Mouse (Mus musculus): ENCODE measurements around the gene Calcb. TPM values are rescaled to one million over a fixed set of nuclear protein-coding genes. Genes with fewer than 3 reads are reported as not detected.

Gene Calcb
- total RNA-seq, 1 experiment, result 0.80 TPM

- no peak for DNase-seq (ENCODE audit: low read depth, low spot score)
- TF ChIP-seq MAFK (IDR thresholded peaks at IDR 0.05; ENCODE audit: insufficient read depth, low read depth, low read length) (no peak), HCFC1 (IDR thresholded peaks at IDR 0.05; ENCODE audit: borderline replicate concordance, insufficient read depth, low read length) (no peak), ZC3H11A (IDR thresholded peaks at IDR 0.05; ENCODE audit: borderline replicate concordance, low read depth, low read length) (no peak), ZNF384 (IDR thresholded peaks at IDR 0.05; ENCODE audit: low read depth, low read length) (no peak), CHD2 (IDR thresholded peaks at IDR 0.05; ENCODE audit: low read depth, low read length) (no peak)
- H3K36me3 ChIP-seq (ENCODE audit: control insufficient read depth, insufficient read depth, low read length, poor library complexity, severe bottlenecking), result no peaks in the 10 kb centered on the region
- H3K9ac ChIP-seq (ENCODE audit: insufficient read depth, low read depth, low read length, poor library complexity, severe bottlenecking), result no peak overlapping the region
- no peak overlapping the region for H3K4me3 ChIP-seq (ENCODE audit: insufficient read depth in 1 of 2, low read depth in 1 of 2, low read length in 2 of 2, poor library complexity in 1 of 2, severe bottlenecking in 1 of 2)
- H3K9me3 ChIP-seq (ENCODE audit: control insufficient read depth, insufficient read depth, low read depth, low read length), result no peaks in the 10 kb centered on the region
- H3K27ac ChIP-seq (ENCODE audit: insufficient read depth, low read depth, low read length, poor library complexity, severe bottlenecking), result no peak overlapping the region
- H3K4me1 ChIP-seq (ENCODE audit: control insufficient read depth in 2 of 2, insufficient read depth in 2 of 2, low read length in 2 of 2, poor library complexity in 1 of 2), result peaks cover 6 to 17% of the 10 kb centered on the region in 2 experiments; a peak in 3 of 4 replicates
- in situ Hi-C loops (cut with MboI; ENCODE audit: low sequenced_read_pairs in 2 of 2, unreplicated experiment in 2 of 2), result no loop called here
Measured at GRCm38 (mm10) chr7:114747596-114747995, 29.2 kb downstream of the Calcb start.

GRCm38 (mm10) chr7:114748239-114748638 lies 29.8 kb downstream of the Calcb start:
- Histone ChIP-seq H3K36me3 (ENCODE audit: control insufficient read depth, insufficient read depth, low read length, poor library complexity, severe bottlenecking) (no peaks in the 10 kb centered on the region), H3K4me3 (ENCODE audit: insufficient read depth in 1 of 2, low read depth in 1 of 2, low read length in 2 of 2, poor library complexity in 1 of 2, severe bottlenecking in 1 of 2) (no peak overlapping the region), H3K9ac (ENCODE audit: insufficient read depth, low read depth, low read length, poor library complexity, severe bottlenecking) (no peak overlapping the region), H3K9me3 (ENCODE audit: control insufficient read depth, insufficient read depth, low read depth, low read length) (no peaks in the 10 kb centered on the region), H3K27ac (ENCODE audit: insufficient read depth, low read depth, low read length, poor library complexity, severe bottlenecking) (no peak overlapping the region), H3K4me1 (ENCODE audit: control insufficient read depth in 2 of 2, insufficient read depth in 2 of 2, low read length in 2 of 2, poor library complexity in 1 of 2) (peaks cover 6 to 11% of the 10 kb centered on the region in 2 experiments; a peak in 3 of 4 replicates)
- in situ Hi-C loops (cut with MboI; ENCODE audit: low sequenced_read_pairs in 2 of 2, unreplicated experiment in 2 of 2), result no loop called here
- no peak for DNase-seq (ENCODE audit: low read depth, low spot score)
- no peak for TF ChIP-seq ZNF384 (IDR thresholded peaks at IDR 0.05; ENCODE audit: low read depth, low read length)
- no peak for TF ChIP-seq MAFK (IDR thresholded peaks at IDR 0.05; ENCODE audit: insufficient read depth, low read depth, low read length)
- TF ChIP-seq HCFC1 (IDR thresholded peaks at IDR 0.05; ENCODE audit: borderline replicate concordance, insufficient read depth, low read length), result no peak
- TF ChIP-seq ZC3H11A (IDR thresholded peaks at IDR 0.05; ENCODE audit: borderline replicate concordance, low read depth, low read length), result no peak
- TF ChIP-seq CHD2 (IDR thresholded peaks at IDR 0.05; ENCODE audit: low read depth, low read length), result no peak

GRCm38 (mm10) chr7:114753471-114753870 lies 35.0 kb downstream of the Calcb start:
- TF ChIP-seq MAFK (IDR thresholded peaks at IDR 0.05; ENCODE audit: insufficient read depth, low read depth, low read length) (no peak), HCFC1 (IDR thresholded peaks at IDR 0.05; ENCODE audit: borderline replicate concordance, insufficient read depth, low read length) (no peak), ZNF384 (IDR thresholded peaks at IDR 0.05; ENCODE audit: low read depth, low read length) (no peak), CHD2 (IDR thresholded peaks at IDR 0.05; ENCODE audit: low read depth, low read length) (no peak), ZC3H11A (IDR thresholded peaks at IDR 0.05; ENCODE audit: borderline replicate concordance, low read depth, low read length) (no peak)
- H3K27ac ChIP-seq (ENCODE audit: insufficient read depth, low read depth, low read length, poor library complexity, severe bottlenecking), result no peak overlapping the region
- in situ Hi-C loops (cut with MboI; ENCODE audit: low sequenced_read_pairs in 2 of 2, unreplicated experiment in 2 of 2), result no loop called here
- H3K36me3 ChIP-seq (ENCODE audit: control insufficient read depth, insufficient read depth, low read length, poor library complexity, severe bottlenecking), result no peaks in the 10 kb centered on the region
- no peak overlapping the region for H3K4me3 ChIP-seq (ENCODE audit: insufficient read depth in 1 of 2, low read depth in 1 of 2, low read length in 2 of 2, poor library complexity in 1 of 2, severe bottlenecking in 1 of 2)
- DNase-seq (ENCODE audit: low read depth, low spot score), result no peak
- H3K9me3 ChIP-seq (ENCODE audit: control insufficient read depth, insufficient read depth, low read depth, low read length), result no peaks in the 10 kb centered on the region
- no peaks in the 10 kb centered on the region; a peak in 1 of 4 replicates for H3K4me1 ChIP-seq (ENCODE audit: control insufficient read depth in 2 of 2, insufficient read depth in 2 of 2, low read length in 2 of 2, poor library complexity in 1 of 2)
- no peak overlapping the region for H3K9ac ChIP-seq (ENCODE audit: insufficient read depth, low read depth, low read length, poor library complexity, severe bottlenecking)

DNA sequence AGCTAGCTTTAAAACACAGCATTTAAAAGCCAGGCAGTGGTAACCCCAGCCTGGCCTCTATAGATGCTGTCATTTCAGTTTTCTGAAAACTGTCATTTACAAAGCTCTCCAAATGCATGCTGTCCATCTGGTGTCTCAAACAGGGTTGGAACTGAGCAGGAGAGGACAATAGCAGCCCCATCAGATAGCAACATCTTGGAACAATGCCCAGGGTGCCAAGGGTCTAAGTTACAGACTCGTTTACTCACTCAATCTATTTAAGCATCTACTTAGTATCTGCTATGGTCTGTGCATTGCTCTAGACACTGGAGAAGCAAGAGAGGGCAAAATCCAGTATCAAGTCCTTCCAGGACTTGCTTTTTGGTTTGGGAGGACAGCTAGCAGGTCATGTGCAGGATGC lies 35.8 kb downstream of the Calcb start:
- TF ChIP-seq HCFC1 (IDR thresholded peaks at IDR 0.05; ENCODE audit: borderline replicate concordance, insufficient read depth, low read length) (no peak), ZC3H11A (IDR thresholded peaks at IDR 0.05; ENCODE audit: borderline replicate concordance, low read depth, low read length) (no peak), MAFK (IDR thresholded peaks at IDR 0.05; ENCODE audit: insufficient read depth, low read depth, low read length) (no peak), CHD2 (IDR thresholded peaks at IDR 0.05; ENCODE audit: low read depth, low read length) (no peak), ZNF384 (IDR thresholded peaks at IDR 0.05; ENCODE audit: low read depth, low read length) (no peak)
- H3K9me3 ChIP-seq (ENCODE audit: control insufficient read depth, insufficient read depth, low read depth, low read length), result no peaks in the 10 kb centered on the region
- in situ Hi-C loops (cut with MboI; ENCODE audit: low sequenced_read_pairs in 2 of 2, unreplicated experiment in 2 of 2), result no loop called here
- no peak for DNase-seq (ENCODE audit: low read depth, low spot score)
- H3K27ac ChIP-seq (ENCODE audit: insufficient read depth, low read depth, low read length, poor library complexity, severe bottlenecking), result no peak overlapping the region
- no peaks in the 10 kb centered on the region; a peak in 1 of 4 replicates for H3K4me1 ChIP-seq (ENCODE audit: control insufficient read depth in 2 of 2, insufficient read depth in 2 of 2, low read length in 2 of 2, poor library complexity in 1 of 2)
- H3K36me3 ChIP-seq (ENCODE audit: control insufficient read depth, insufficient read depth, low read length, poor library complexity, severe bottlenecking), result no peaks in the 10 kb centered on the region
- H3K9ac ChIP-seq (ENCODE audit: insufficient read depth, low read depth, low read length, poor library complexity, severe bottlenecking), result no peak overlapping the region
- no peak overlapping the region for H3K4me3 ChIP-seq (ENCODE audit: insufficient read depth in 1 of 2, low read depth in 1 of 2, low read length in 2 of 2, poor library complexity in 1 of 2, severe bottlenecking in 1 of 2)

DNA sequence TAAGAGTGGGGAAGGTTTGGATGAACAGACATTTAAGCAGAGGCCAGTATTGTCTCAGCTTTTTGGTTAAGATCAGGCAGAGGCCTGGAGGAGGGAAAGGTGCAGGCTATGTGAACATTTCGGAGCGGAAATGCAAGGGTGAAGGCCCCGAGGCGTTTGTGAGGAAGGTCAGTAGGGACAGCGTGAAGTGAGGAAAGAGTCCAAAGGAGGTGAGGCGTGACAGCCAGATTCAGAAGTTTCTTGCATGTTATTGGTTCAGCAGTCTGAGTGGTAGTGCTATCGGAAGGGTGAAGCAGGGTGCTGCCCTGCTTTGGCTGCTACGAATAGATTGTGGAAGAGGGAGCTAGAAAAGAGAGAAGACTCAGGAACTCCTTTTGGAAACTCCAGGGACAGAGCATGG lies 36.2 kb downstream of the Calcb start:
- Histone ChIP-seq H3K27ac (ENCODE audit: insufficient read depth, low read depth, low read length, poor library complexity, severe bottlenecking) (no peak overlapping the region), H3K4me3 (ENCODE audit: insufficient read depth in 1 of 2, low read depth in 1 of 2, low read length in 2 of 2, poor library complexity in 1 of 2, severe bottlenecking in 1 of 2) (no peak overlapping the region), H3K4me1 (ENCODE audit: control insufficient read depth in 2 of 2, insufficient read depth in 2 of 2, low read length in 2 of 2, poor library complexity in 1 of 2) (no peaks in the 10 kb centered on the region; a peak in 1 of 4 replicates), H3K9ac (ENCODE audit: insufficient read depth, low read depth, low read length, poor library complexity, severe bottlenecking) (no peak overlapping the region), H3K9me3 (ENCODE audit: control insufficient read depth, insufficient read depth, low read depth, low read length) (no peaks in the 10 kb centered on the region), H3K36me3 (ENCODE audit: control insufficient read depth, insufficient read depth, low read length, poor library complexity, severe bottlenecking) (no peaks in the 10 kb centered on the region)
- TF ChIP-seq CHD2 (IDR thresholded peaks at IDR 0.05; ENCODE audit: low read depth, low read length), result no peak
- no peak for TF ChIP-seq ZC3H11A (IDR thresholded peaks at IDR 0.05; ENCODE audit: borderline replicate concordance, low read depth, low read length)
- TF ChIP-seq ZNF384 (IDR thresholded peaks at IDR 0.05; ENCODE audit: low read depth, low read length), result no peak
- TF ChIP-seq HCFC1 (IDR thresholded peaks at IDR 0.05; ENCODE audit: borderline replicate concordance, insufficient read depth, low read length), result no peak
- no peak for TF ChIP-seq MAFK (IDR thresholded peaks at IDR 0.05; ENCODE audit: insufficient read depth, low read depth, low read length)
- in situ Hi-C loops (cut with MboI; ENCODE audit: low sequenced_read_pairs in 2 of 2, unreplicated experiment in 2 of 2), result no loop called here
- DNase-seq (ENCODE audit: low read depth, low spot score), result no peak
